Mouse (Mus musculus): ENCODE measurements around the gene Lzic. TPM values are rescaled to one million over a fixed set of nuclear protein-coding genes. Genes with fewer than 3 reads are reported as not detected.
A peak's percentile ranks its signal among the peaks of the same experiment; 100 is the strongest.

Gene Lzic
- polyA plus RNA-seq, 1 experiment, result 0.58 TPM

DNA sequence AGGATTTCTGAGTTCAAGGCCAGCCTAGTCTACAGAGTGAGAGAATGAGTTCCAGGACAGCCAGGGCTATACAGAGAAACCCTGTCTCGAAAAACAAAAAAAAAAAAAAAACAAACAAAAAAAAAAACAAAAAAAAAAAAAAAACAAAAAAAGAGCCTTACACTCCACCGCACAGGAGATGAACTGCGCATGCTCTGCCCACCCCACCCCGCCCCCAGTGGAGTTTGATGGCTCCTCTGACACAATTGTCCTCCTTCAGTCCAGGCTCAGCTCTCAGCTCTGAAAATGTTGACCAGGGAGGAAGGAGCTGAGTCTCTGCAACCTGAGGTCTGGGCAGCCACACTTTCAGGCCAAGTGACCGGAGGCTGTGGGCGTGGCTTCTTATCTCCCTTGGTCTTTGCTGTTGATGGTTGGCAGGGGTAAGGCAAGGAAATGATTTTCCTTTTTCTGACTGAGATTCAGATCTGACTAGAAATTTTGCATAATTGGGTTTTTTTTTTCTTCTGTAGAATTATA is 21.5 kb upstream of the Lzic start:
- Histone ChIP-seq H3K4me3 (replicated peaks) (no peak overlapping the region), H3K9me3 (ENCODE audit: control insufficient read depth, low read length) (no peaks in the 10 kb centered on the region), H3K4me1 (ENCODE audit: control insufficient read depth) (peaks cover 1% of the 10 kb centered on the region; the same call in 1 of the 2 replicates), H3K36me3 (ENCODE audit: control insufficient read depth) (peaks cover 5% of the 10 kb centered on the region; the same call in 1 of the 2 replicates), H3K27me3 (ENCODE audit: control insufficient read depth) (no peaks in the 10 kb centered on the region)
- TF ChIP-seq GATA1 (IDR thresholded peaks at IDR 0.05; ENCODE audit: low read length) (no peak), TAL1 (IDR thresholded peaks at IDR 0.05; ENCODE audit: low read length) (no peak)

DNA sequence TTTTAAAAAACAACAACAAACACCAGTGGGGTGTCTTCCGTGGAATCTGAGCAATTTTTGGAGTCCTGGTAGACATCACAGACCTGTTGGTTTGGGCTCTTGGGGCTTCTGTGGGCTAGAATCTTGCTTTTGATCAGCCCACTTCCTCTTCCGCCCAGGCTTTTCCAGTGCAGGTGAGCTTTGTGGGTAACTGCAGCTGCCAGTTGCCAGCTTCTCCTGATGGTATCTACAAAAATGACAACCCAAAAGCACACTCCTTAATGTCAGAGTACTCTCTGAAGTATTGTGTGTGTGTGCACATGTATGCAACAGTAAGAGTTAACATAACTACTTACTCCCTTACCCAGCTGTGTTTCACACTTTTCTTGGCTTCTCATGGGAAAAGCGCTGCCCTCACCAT is 15.5 kb upstream of the Lzic start:
- TF ChIP-seq GATA1 (IDR thresholded peaks at IDR 0.05; ENCODE audit: low read length), result no peak
- TF ChIP-seq TAL1 (IDR thresholded peaks at IDR 0.05; ENCODE audit: low read length), result no peak
- Histone ChIP-seq H3K4me3 (replicated peaks) (no peak overlapping the region), H3K27me3 (ENCODE audit: control insufficient read depth) (no peaks in the 10 kb centered on the region), H3K4me1 (ENCODE audit: control insufficient read depth) (no peaks in the 10 kb centered on the region), H3K36me3 (ENCODE audit: control insufficient read depth) (peaks cover 23% of the 10 kb centered on the region), H3K9me3 (ENCODE audit: control insufficient read depth, low read length) (no peaks in the 10 kb centered on the region)

DNA sequence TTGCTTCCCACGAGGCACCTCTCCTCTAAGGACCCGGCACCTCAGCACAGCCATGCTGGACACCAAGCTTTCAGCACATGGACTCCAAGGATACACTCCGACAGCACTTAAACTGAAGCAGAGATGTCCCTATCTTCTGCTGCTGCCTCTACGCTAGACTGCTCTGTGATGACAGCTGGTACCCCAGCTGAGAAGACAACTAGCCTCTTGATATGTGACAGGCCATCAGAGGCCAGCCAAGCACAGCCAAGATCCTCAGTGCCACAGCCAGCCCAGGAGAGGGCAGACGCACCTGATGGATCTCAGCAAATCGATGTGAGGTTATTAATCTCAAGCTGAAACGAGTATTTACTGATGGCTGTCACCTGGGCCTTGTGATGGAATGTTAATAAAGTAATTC is 9.9 kb upstream of the Lzic start:
- no peaks in the 10 kb centered on the region for H3K27me3 ChIP-seq (ENCODE audit: control insufficient read depth)
- H3K9me3 ChIP-seq (ENCODE audit: control insufficient read depth, low read length), result no peaks in the 10 kb centered on the region
- peaks cover 15% of the 10 kb centered on the region for H3K36me3 ChIP-seq (ENCODE audit: control insufficient read depth)
- TF ChIP-seq GATA1 (IDR thresholded peaks at IDR 0.05; ENCODE audit: low read length) (no peak), TAL1 (IDR thresholded peaks at IDR 0.05; ENCODE audit: low read length) (no peak)
- no peaks in the 10 kb centered on the region for H3K4me1 ChIP-seq (ENCODE audit: control insufficient read depth)
- no peak overlapping the region for H3K4me3 ChIP-seq (replicated peaks)

DNA sequence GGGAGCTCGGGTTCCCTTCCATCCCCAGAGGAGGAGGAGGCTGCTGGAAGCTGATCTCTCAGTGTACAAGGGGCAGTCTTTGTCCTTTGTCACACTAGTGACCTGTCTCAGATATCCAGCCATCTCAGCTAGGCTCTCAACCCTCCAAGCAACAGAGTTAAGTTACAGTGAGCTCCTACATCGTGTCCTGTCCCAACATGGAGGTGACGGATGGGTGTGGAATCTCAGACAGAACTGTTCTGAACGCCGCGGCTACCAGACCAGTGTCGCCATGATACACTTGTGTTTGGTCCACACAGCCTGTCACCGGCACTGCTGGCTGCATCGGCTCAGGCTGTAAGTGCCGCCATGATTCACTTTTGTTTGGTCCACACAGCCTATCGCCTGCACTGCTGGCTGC is 8.0 kb upstream of the Lzic start, which contains the start of gene Tmem274:
Gene Tmem274, plus strand, starts transcription at position 301 of the 400 bp plus-strand sequence.
- H3K4me3 ChIP-seq (replicated peaks), result no peak within 1 kb of the TSS
- no peaks in the 10 kb centered on the region for H3K27me3 ChIP-seq (ENCODE audit: control insufficient read depth)
- no peaks in the 10 kb centered on the region for H3K9me3 ChIP-seq (ENCODE audit: control insufficient read depth, low read length)
- TF ChIP-seq TAL1 (IDR thresholded peaks at IDR 0.05; ENCODE audit: low read length) (no peak), GATA1 (IDR thresholded peaks at IDR 0.05; ENCODE audit: low read length) (no peak)
- no peaks in the 10 kb centered on the region for H3K4me1 ChIP-seq (ENCODE audit: control insufficient read depth)
- peaks cover 15% of the 10 kb centered on the region for H3K36me3 ChIP-seq (ENCODE audit: control insufficient read depth)

DNA sequence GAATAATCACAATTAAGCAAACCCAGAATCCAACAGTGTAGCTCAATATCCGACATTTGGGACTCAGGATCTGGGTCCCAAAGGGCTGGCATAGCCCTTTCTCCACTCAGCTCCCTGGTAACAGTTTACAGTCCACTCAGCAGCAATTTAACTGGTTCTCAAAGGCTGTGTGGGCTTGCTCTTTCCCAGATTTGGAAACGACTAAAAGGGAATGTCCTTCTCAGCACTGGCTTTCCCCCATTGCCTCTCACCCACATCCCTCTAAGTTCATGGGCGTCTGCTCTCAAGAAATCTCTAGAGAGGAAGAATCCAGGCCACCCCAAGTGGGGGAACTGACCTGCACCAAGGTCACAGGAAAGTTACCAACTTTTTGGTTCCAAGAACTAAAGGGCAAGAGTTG is 463 bp upstream of the Lzic start:
- H3K4me3 ChIP-seq (replicated peaks), result peak overlapping the region; percentile 92
- H3K27me3 ChIP-seq (ENCODE audit: control insufficient read depth), result no peaks in the 10 kb centered on the region
- peaks cover 30% of the 10 kb centered on the region for H3K36me3 ChIP-seq (ENCODE audit: control insufficient read depth)
- H3K9me3 ChIP-seq (ENCODE audit: control insufficient read depth, low read length), result no peaks in the 10 kb centered on the region
- H3K4me1 ChIP-seq (ENCODE audit: control insufficient read depth), result peaks cover 27% of the 10 kb centered on the region
- no peak for TF ChIP-seq TAL1 (IDR thresholded peaks at IDR 0.05; ENCODE audit: low read length)
- no peak for TF ChIP-seq GATA1 (IDR thresholded peaks at IDR 0.05; ENCODE audit: low read length)

DNA sequence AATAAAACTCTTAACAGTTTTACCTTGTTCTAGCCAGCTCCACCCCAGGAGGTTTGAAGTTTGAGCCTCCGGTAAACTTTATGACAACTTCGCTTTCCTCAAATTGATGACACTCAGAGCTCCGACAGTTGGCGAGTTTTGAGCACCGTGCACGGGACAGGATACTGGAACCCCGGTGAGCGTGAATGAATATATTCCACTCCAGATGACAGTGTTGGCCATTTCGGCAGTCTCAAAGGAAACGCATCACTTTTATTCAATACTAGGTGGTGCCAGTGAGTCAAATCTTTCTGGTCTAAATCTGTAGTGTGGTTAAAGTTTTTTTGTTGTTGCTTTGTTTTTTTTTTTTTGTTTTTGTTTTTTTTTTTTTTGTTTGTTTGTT is 787 bp downstream of the Lzic start:
- H3K9me3 ChIP-seq (ENCODE audit: control insufficient read depth, low read length), result no peaks in the 10 kb centered on the region
- peaks cover 27% of the 10 kb centered on the region for H3K4me1 ChIP-seq (ENCODE audit: control insufficient read depth)
- H3K27me3 ChIP-seq (ENCODE audit: control insufficient read depth), result no peaks in the 10 kb centered on the region
- TF ChIP-seq GATA1 (IDR thresholded peaks at IDR 0.05; ENCODE audit: low read length), result no peak
- TF ChIP-seq TAL1 (IDR thresholded peaks at IDR 0.05; ENCODE audit: low read length), result no peak
- H3K4me3 ChIP-seq (replicated peaks), result peak overlapping the region; percentile 92
- peaks cover 40% of the 10 kb centered on the region for H3K36me3 ChIP-seq (ENCODE audit: control insufficient read depth)

DNA sequence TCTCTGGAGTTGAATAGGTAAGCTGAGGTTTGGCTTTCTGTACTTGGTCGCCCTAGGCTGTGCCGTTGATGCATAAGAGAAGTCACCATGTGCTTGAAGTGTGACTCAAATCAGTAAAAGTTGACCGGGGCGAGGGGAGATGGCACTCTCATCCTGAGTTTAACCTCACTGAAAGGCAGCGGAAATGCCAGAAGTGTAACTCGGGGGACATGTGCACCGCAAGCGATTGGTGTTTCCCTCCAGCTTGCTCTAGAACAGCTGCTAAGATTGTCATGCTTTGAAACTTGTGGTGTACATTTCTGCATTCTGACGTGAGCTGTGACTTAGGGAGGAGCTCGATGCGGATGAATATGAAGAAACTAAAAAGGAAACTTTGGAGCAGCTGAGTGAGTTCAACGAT is 2.7 kb downstream of the Lzic start:
- Histone ChIP-seq H3K4me1 (ENCODE audit: control insufficient read depth) (peaks cover 27% of the 10 kb centered on the region), H3K9me3 (ENCODE audit: control insufficient read depth, low read length) (peaks cover 3% of the 10 kb centered on the region; the same call in 1 of the 2 replicates), H3K36me3 (ENCODE audit: control insufficient read depth) (peaks cover 50% of the 10 kb centered on the region), H3K4me3 (replicated peaks) (no peak overlapping the region), H3K27me3 (ENCODE audit: control insufficient read depth) (no peaks in the 10 kb centered on the region)
- TF ChIP-seq TAL1 (IDR thresholded peaks at IDR 0.05; ENCODE audit: low read length) (no peak), GATA1 (IDR thresholded peaks at IDR 0.05; ENCODE audit: low read length) (no peak)

DNA sequence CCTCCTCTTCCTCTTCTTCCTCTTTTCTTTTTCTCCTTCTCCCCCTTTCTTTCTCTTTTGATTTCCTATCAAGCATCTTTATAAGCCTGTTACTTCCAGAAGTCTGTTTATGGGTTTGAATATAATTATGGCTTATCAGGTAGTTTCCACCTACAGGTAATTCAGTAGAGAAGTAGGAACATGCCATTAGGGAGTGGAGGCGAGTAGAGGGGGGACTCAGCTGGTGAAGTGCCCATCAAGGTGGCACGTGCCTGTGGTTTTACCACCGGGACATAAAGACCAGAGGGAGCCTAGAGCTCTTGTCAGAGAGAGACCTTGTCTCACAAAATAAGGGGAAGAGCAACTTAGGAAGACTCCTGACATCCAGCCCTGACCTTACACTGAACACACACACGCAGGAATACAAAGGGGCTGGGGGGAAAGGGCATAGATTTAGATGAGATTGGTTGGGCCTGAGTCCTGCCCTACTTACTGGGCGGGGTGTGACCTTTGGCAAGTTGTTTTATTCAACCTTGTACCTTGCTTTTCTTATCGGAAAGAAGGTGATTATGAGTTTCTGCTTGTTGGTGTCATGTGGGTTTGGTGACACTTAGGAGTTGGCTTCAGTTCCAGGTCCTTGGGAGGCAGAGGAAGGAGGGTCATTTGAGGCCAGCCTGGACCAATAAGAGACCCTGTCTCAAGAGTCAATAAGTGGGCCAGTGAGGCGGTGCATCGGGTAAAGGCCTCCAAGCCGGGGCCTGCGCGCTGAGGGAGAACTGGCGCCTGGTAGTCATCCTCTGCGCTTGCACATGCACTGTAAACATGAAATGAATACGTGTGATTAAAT is 4.6 kb downstream of the Lzic start:
- Histone ChIP-seq H3K27me3 (ENCODE audit: control insufficient read depth) (no peaks in the 10 kb centered on the region), H3K4me1 (ENCODE audit: control insufficient read depth) (peaks cover 20% of the 10 kb centered on the region), H3K36me3 (ENCODE audit: control insufficient read depth) (peaks cover 67% of the 10 kb centered on the region), H3K9me3 (ENCODE audit: control insufficient read depth, low read length) (peaks cover 3% of the 10 kb centered on the region; the same call in 1 of the 2 replicates), H3K4me3 (replicated peaks) (no peak overlapping the region)
- TF ChIP-seq GATA1 (IDR thresholded peaks at IDR 0.05; ENCODE audit: low read length) (no peak), TAL1 (IDR thresholded peaks at IDR 0.05; ENCODE audit: low read length) (no peak)

DNA sequence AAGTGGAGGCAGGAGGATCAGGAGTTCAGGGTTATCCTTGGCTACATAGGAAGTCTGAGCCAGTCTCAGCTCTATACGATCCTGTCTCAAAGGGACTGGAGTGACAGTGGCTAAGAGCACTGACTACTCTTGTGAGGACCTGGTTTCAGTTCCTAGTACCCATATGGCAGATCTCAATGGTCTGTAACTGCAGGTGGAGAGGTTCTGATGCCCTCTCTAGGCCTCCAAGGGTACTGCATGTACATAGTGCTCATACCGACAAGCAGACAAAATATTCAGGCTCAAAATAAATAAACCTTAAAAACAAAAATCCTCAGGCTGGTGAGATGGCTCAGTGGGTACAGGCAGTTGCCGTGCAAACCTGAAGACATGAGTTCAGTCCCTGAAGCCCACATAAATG is 6.1 kb downstream of the Lzic start:
- Histone ChIP-seq H3K36me3 (ENCODE audit: control insufficient read depth) (peaks cover 80% of the 10 kb centered on the region), H3K27me3 (ENCODE audit: control insufficient read depth) (no peaks in the 10 kb centered on the region), H3K9me3 (ENCODE audit: control insufficient read depth, low read length) (peaks cover 3% of the 10 kb centered on the region; the same call in 1 of the 2 replicates), H3K4me3 (replicated peaks) (no peak overlapping the region), H3K4me1 (ENCODE audit: control insufficient read depth) (peaks cover 7% of the 10 kb centered on the region)
- TF ChIP-seq TAL1 (IDR thresholded peaks at IDR 0.05; ENCODE audit: low read length), result no peak
- TF ChIP-seq GATA1 (IDR thresholded peaks at IDR 0.05; ENCODE audit: low read length), result no peak
